Mouse (Mus musculus): ENCODE measurements at regions not wholly inside any gene's neighbourhood (a gene's known extent, or its start where the extent isn't known, plus 50 kb on each side); places are given as distances from the start of the nearest gene placed in this dataset.
A peak's percentile ranks its signal among the peaks of the same experiment; 100 is the strongest.

GRCm38 (mm10) chr12:54454606-54455005 lies 201.8 kb downstream of the Sptssa start:
- no peak for ATAC-seq (ENCODE audit: insufficient number of reproducible peaks, low FRiP score, low TSS enrichment, low read depth)
- WGBS, result 63% methylated on average over 10 of the region's 10 CpGs
- H3K4me3 ChIP-seq (ENCODE audit: low read depth, low read length), result no peak overlapping the region

DNA sequence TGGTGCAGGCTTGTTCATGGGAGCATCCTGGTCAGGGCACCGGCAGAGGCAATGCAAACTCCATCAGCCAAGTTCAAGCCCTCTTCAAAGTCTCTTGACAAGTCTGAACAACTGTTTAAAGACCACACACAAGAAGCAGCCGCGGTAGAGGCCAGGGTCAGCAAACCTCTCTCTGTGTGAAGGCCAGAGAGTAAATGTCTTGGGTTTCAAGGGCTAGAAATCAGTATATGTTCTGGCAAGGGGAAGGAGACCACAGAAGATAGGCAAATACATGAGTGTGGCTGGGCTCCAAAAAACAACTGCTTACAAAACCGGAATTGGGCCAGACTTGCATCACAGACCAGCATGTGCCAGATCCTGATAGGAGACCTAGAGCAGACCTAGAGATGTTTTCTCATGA lies 203.0 kb downstream of the Sptssa start:
- no peak overlapping the region for H3K4me3 ChIP-seq (ENCODE audit: low read depth, low read length)
- no peak overlapping the region for H3K27ac ChIP-seq (replicated peaks; ENCODE audit: low read depth, low read length)
- no peaks in the 10 kb centered on the region for H3K9me3 ChIP-seq (ENCODE audit: control insufficient read depth, low read length)
- H3K9ac ChIP-seq (ENCODE audit: low read length), result no peak overlapping the region
- no peak overlapping the region for H3K4me2 ChIP-seq (ENCODE audit: low read depth, severe bottlenecking)
- no peaks in the 10 kb centered on the region for H3K27me3 ChIP-seq (ENCODE audit: control insufficient read depth, insufficient read depth, low read length)
- no peak for ATAC-seq (ENCODE audit: insufficient number of reproducible peaks, low FRiP score, low TSS enrichment, low read depth)
- no peak for DNase-seq (ENCODE audit: low spot score)
- H3K36me3 ChIP-seq (ENCODE audit: control insufficient read depth, insufficient read depth, low read length), result no peaks in the 10 kb centered on the region
- 81% methylated on average over 4 of the region's 4 CpGs for WGBS
- H3K4me1 ChIP-seq (ENCODE audit: control insufficient read depth, insufficient read depth, low read length), result peaks cover 14% of the 10 kb centered on the region

More at GRCm38 (mm10) chr12:54454606-54455005, 201.8 kb downstream of the Sptssa start:
- no peaks in the 10 kb centered on the region for H3K27me3 ChIP-seq (ENCODE audit: control insufficient read depth, insufficient read depth, low read length)
- no peak overlapping the region for H3K9ac ChIP-seq (ENCODE audit: low read length)
- H3K9me3 ChIP-seq (ENCODE audit: control insufficient read depth, low read length), result no peaks in the 10 kb centered on the region
- DNase-seq (ENCODE audit: low spot score), result no peak
- H3K4me2 ChIP-seq (ENCODE audit: low read depth, severe bottlenecking), result no peak overlapping the region
- no peaks in the 10 kb centered on the region for H3K36me3 ChIP-seq (ENCODE audit: control insufficient read depth, insufficient read depth, low read length)
- peaks cover 13% of the 10 kb centered on the region for H3K4me1 ChIP-seq (ENCODE audit: control insufficient read depth, insufficient read depth, low read length)
- H3K27ac ChIP-seq (replicated peaks; ENCODE audit: low read depth, low read length), result 0 out of 2 replicates have a peak overlapping the region, but pooled peaks have one; percentile 30

DNA sequence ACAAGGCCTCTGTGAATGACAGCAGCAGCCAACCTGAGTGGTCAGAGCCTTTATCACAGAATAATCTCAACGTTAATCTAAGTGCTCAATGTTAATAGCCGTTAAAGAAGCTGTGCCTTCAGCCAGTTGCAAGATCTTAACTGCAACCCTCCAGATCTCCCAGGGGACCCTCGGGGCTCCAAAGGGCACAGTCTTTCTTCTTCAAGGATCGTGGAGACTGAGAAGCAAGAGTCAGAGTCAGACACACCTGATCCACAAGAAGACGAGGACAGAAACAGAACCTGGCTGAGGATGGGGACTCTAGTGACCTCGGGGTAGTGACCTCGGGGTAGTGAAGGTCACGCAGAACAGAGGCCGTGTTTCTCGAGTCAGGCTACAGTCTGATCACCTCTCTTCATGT lies 206.0 kb downstream of the Sptssa start:
- ATAC-seq (ENCODE audit: insufficient number of reproducible peaks, low FRiP score, low TSS enrichment, low read depth), result no peak
- Histone ChIP-seq H3K4me3 (ENCODE audit: low read depth, low read length) (no peak overlapping the region), H3K9ac (ENCODE audit: low read length) (no peak overlapping the region), H3K27ac (replicated peaks; ENCODE audit: low read depth, low read length) (no peak overlapping the region), H3K36me3 (ENCODE audit: control insufficient read depth, insufficient read depth, low read length) (no peaks in the 10 kb centered on the region), H3K4me1 (ENCODE audit: control insufficient read depth, insufficient read depth, low read length) (peaks cover 17% of the 10 kb centered on the region), H3K27me3 (ENCODE audit: control insufficient read depth, insufficient read depth, low read length) (no peaks in the 10 kb centered on the region), H3K4me2 (ENCODE audit: low read depth, severe bottlenecking) (no peak overlapping the region), H3K9me3 (ENCODE audit: control insufficient read depth, low read length) (no peaks in the 10 kb centered on the region)
- no peak for DNase-seq (ENCODE audit: low spot score)
- 54% methylated on average over 10 of the region's 10 CpGs for WGBS

- no peak overlapping the region for H3K27ac ChIP-seq (replicated peaks; ENCODE audit: low read depth, low read length)
Observed at GRCm38 (mm10) chr12:54448221-54448620, 208.2 kb downstream of the Sptssa start.

GRCm38 (mm10) chr12:54447354-54447753 lies 209.0 kb downstream of the Sptssa start:
- Histone ChIP-seq H3K4me3 (ENCODE audit: low read depth, low read length) (no peak overlapping the region), H3K4me2 (ENCODE audit: low read depth, severe bottlenecking) (no peak overlapping the region), H3K9ac (ENCODE audit: low read length) (no peak overlapping the region), H3K27ac (replicated peaks; ENCODE audit: low read depth, low read length) (no peak overlapping the region), H3K4me1 (ENCODE audit: control insufficient read depth, insufficient read depth, low read length) (peaks cover 12% of the 10 kb centered on the region), H3K27me3 (ENCODE audit: control insufficient read depth, insufficient read depth, low read length) (no peaks in the 10 kb centered on the region), H3K36me3 (ENCODE audit: control insufficient read depth, insufficient read depth, low read length) (no peaks in the 10 kb centered on the region), H3K9me3 (ENCODE audit: control insufficient read depth, low read length) (no peaks in the 10 kb centered on the region)
- WGBS, result 49% methylated on average over 3 of the region's 3 CpGs
- DNase-seq (ENCODE audit: low spot score) (no peak), ATAC-seq (ENCODE audit: insufficient number of reproducible peaks, low FRiP score, low TSS enrichment, low read depth) (no peak)

More at GRCm38 (mm10) chr12:54448221-54448620, 208.2 kb downstream of the Sptssa start:
- H3K4me3 ChIP-seq (ENCODE audit: low read depth, low read length), result no peak overlapping the region
- DNase-seq (ENCODE audit: low spot score) (no peak), ATAC-seq (ENCODE audit: insufficient number of reproducible peaks, low FRiP score, low TSS enrichment, low read depth) (no peak)
- WGBS, result 34% methylated on average over 2 of the region's 2 CpGs
- no peaks in the 10 kb centered on the region for H3K9me3 ChIP-seq (ENCODE audit: control insufficient read depth, low read length)
- no peak overlapping the region for H3K9ac ChIP-seq (ENCODE audit: low read length)
- H3K4me2 ChIP-seq (ENCODE audit: low read depth, severe bottlenecking), result no peak overlapping the region
- H3K27me3 ChIP-seq (ENCODE audit: control insufficient read depth, insufficient read depth, low read length), result no peaks in the 10 kb centered on the region
- no peaks in the 10 kb centered on the region for H3K36me3 ChIP-seq (ENCODE audit: control insufficient read depth, insufficient read depth, low read length)
- H3K4me1 ChIP-seq (ENCODE audit: control insufficient read depth, insufficient read depth, low read length), result peaks cover 12% of the 10 kb centered on the region

- DNase-seq (ENCODE audit: low spot score), result no peak
- ATAC-seq (ENCODE audit: insufficient number of reproducible peaks, low FRiP score, low TSS enrichment, low read depth), result no peak
Observed at GRCm38 (mm10) chr12:54446356-54446755, 210.0 kb downstream of the Sptssa start.

DNA sequence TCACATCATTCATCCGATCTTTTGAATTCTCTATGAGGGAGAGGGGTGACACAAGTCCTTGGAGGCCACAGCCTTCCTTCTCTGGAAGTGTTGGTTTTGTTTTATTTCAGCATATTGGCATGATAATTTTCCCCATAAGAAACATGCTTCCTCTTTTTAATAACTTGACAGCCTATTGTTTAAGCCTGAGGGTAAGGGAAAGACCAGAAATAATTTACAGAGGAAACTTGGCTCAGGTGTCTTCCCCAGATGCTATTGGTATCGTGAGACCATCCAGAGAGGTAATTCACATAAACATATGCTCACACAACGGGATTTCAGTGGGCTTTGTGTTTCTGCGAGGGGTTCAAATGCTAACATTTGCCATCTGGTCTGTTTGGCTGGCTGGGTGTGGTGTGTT lies 212.0 kb downstream of the Sptssa start:
- ATAC-seq (ENCODE audit: insufficient number of reproducible peaks, low FRiP score, low TSS enrichment, low read depth), result no peak
- no peak overlapping the region for H3K4me2 ChIP-seq (ENCODE audit: low read depth, severe bottlenecking)
- no peak overlapping the region for H3K9ac ChIP-seq (ENCODE audit: low read length)
- no peaks in the 10 kb centered on the region for H3K36me3 ChIP-seq (ENCODE audit: control insufficient read depth, insufficient read depth, low read length)
- no peak overlapping the region for H3K27ac ChIP-seq (replicated peaks; ENCODE audit: low read depth, low read length)
- no peaks in the 10 kb centered on the region for H3K9me3 ChIP-seq (ENCODE audit: control insufficient read depth, low read length)
- H3K27me3 ChIP-seq (ENCODE audit: control insufficient read depth, insufficient read depth, low read length), result no peaks in the 10 kb centered on the region
- WGBS, result 75% methylated on average over 4 of the region's 4 CpGs
- no peak overlapping the region for H3K4me3 ChIP-seq (ENCODE audit: low read depth, low read length)
- H3K4me1 ChIP-seq (ENCODE audit: control insufficient read depth, insufficient read depth, low read length), result 0 out of 2 replicates have a peak, but pooled peaks cover 4% of the 10 kb centered on the region
- DNase-seq (ENCODE audit: low spot score), result no peak

More at GRCm38 (mm10) chr12:54446356-54446755, 210.0 kb downstream of the Sptssa start:
- Histone ChIP-seq H3K4me1 (ENCODE audit: control insufficient read depth, insufficient read depth, low read length) (peaks cover 12% of the 10 kb centered on the region), H3K9ac (ENCODE audit: low read length) (no peak overlapping the region), H3K27me3 (ENCODE audit: control insufficient read depth, insufficient read depth, low read length) (no peaks in the 10 kb centered on the region), H3K4me2 (ENCODE audit: low read depth, severe bottlenecking) (no peak overlapping the region), H3K36me3 (ENCODE audit: control insufficient read depth, insufficient read depth, low read length) (no peaks in the 10 kb centered on the region), H3K27ac (replicated peaks; ENCODE audit: low read depth, low read length) (no peak overlapping the region), H3K9me3 (ENCODE audit: control insufficient read depth, low read length) (no peaks in the 10 kb centered on the region), H3K4me3 (ENCODE audit: low read depth, low read length) (no peak overlapping the region)
- WGBS, result 91% methylated on average over 7 of the region's 7 CpGs

DNA sequence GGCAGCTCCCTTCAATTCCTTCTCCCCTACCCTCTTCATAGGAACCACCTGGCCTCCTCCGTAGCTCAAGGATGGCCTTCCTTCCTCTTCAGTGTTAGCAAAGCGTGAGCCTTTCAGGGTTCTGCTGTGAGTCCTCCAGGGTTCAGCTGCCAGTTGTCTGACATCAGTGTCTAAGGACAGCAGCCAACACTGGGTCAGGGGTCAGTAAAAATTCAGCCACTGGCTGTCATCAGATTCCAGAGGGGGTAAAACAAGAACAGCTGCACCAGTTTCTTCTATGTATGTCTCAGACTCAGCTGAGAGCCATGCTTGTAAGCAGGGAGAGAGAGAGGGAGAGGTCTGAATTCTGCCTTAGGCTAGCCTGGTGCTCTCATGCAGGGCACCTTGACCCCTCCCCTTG lies 213.1 kb downstream of the Sptssa start:
- DNase-seq (ENCODE audit: low spot score) (no peak), ATAC-seq (ENCODE audit: insufficient number of reproducible peaks, low FRiP score, low TSS enrichment, low read depth) (no peak)
- no peaks in the 10 kb centered on the region for H3K27me3 ChIP-seq (ENCODE audit: control insufficient read depth, insufficient read depth, low read length)
- no peak overlapping the region for H3K27ac ChIP-seq (replicated peaks; ENCODE audit: low read depth, low read length)
- H3K4me1 ChIP-seq (ENCODE audit: control insufficient read depth, insufficient read depth, low read length), result 0 out of 2 replicates have a peak, but pooled peaks cover 2% of the 10 kb centered on the region
- H3K9ac ChIP-seq (ENCODE audit: low read length), result no peak overlapping the region
- no peak overlapping the region for H3K4me2 ChIP-seq (ENCODE audit: low read depth, severe bottlenecking)
- no peak overlapping the region for H3K4me3 ChIP-seq (ENCODE audit: low read depth, low read length)
- no peaks in the 10 kb centered on the region for H3K9me3 ChIP-seq (ENCODE audit: control insufficient read depth, low read length)
- whole genome bisulfite sequencing, result 62% methylated on average over 2 of the region's 2 CpGs
- no peaks in the 10 kb centered on the region for H3K36me3 ChIP-seq (ENCODE audit: control insufficient read depth, insufficient read depth, low read length)

GRCm38 (mm10) chr12:54442408-54442807 lies 214.0 kb downstream of the Sptssa start:
- no peak overlapping the region for H3K27ac ChIP-seq (replicated peaks; ENCODE audit: low read depth, low read length)

More at GRCm38 (mm10) chr12:54442408-54442807, 214.0 kb downstream of the Sptssa start:
- H3K4me3 ChIP-seq (ENCODE audit: low read depth, low read length), result no peak overlapping the region
- no peaks in the 10 kb centered on the region for H3K27me3 ChIP-seq (ENCODE audit: control insufficient read depth, insufficient read depth, low read length)
- no peak overlapping the region for H3K9ac ChIP-seq (ENCODE audit: low read length)
- H3K9me3 ChIP-seq (ENCODE audit: control insufficient read depth, low read length), result no peaks in the 10 kb centered on the region
- 60% methylated on average over 11 of the region's 11 CpGs for WGBS
- H3K4me2 ChIP-seq (ENCODE audit: low read depth, severe bottlenecking), result no peak overlapping the region
- H3K4me1 ChIP-seq (ENCODE audit: control insufficient read depth, insufficient read depth, low read length), result no peaks in the 10 kb centered on the region
- DNase-seq (ENCODE audit: low spot score) (no peak), ATAC-seq (ENCODE audit: insufficient number of reproducible peaks, low FRiP score, low TSS enrichment, low read depth) (no peak)
- H3K36me3 ChIP-seq (ENCODE audit: control insufficient read depth, insufficient read depth, low read length), result no peaks in the 10 kb centered on the region

Measured in limb, embryonic 11.5 days (tissue).